Mouse (Mus musculus) left cerebral cortex, postnatal 36 days (tissue): ENCODE results near the gene Pacsin3. TPM values are rescaled to one million over a fixed set of nuclear protein-coding genes. Genes with fewer than 3 reads are reported as not detected.
"Not testable (repeated sequence)": the region's sequence is repeated elsewhere in the genome, so short reads cannot be mapped to it uniquely, and the experiment has no call there.

Source experiments
- DNase-seq, 2 experiments: peaks; one replicate each; pipeline ENCODE4 v3.0.0; 2021 to 2022; ENCODE audit warnings: low spot score in 2 of 2, mixed read lengths in 1 of 2
- intact Hi-C: fragments of 180-260 bp; cut with DNase I; formaldehyde crosslinking; loops from one replicate; pipeline ENCODE4 v1.15.1; 2025
- total RNA-seq, 2 experiments: library from RNA; stranded (reverse); gene quantifications; 2 replicates each; pipeline ENCODE4 v1.2.3; 2021

Gene Pacsin3
- total RNA-seq: 10 to 100 TPM; 40.8 to 43.2 TPM

DNA sequence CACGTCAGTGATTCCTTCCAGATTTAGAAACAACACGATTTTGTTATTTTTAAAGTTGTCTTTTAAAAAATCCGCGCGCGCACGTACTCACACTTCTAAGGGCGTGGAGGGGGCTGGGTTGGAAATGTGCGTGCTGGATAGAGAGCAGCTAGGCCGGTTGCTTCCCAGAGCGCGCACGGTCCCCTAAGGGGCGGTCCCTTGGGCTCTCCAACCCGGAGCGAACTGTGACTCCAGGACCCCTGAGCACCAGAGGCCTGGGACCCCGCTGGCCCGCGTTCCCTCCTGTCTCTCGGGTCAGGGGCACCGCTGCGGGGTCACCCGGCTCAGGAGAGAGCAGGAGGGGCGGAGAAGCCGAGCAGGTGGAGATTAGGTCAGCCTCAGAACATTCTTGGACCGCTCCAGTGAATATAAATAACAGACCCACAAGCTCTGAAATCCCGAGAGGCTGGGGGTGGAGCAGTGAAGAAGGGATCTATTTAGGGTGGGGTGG is at the start of gene Pacsin3:
Pacsin3 (plus strand) TSS at position 294 of the 490 bp plus-strand sequence.
- intact Hi-C loops: no loop called here
- DNase-seq: peak; percentile 49 to 72

DNA sequence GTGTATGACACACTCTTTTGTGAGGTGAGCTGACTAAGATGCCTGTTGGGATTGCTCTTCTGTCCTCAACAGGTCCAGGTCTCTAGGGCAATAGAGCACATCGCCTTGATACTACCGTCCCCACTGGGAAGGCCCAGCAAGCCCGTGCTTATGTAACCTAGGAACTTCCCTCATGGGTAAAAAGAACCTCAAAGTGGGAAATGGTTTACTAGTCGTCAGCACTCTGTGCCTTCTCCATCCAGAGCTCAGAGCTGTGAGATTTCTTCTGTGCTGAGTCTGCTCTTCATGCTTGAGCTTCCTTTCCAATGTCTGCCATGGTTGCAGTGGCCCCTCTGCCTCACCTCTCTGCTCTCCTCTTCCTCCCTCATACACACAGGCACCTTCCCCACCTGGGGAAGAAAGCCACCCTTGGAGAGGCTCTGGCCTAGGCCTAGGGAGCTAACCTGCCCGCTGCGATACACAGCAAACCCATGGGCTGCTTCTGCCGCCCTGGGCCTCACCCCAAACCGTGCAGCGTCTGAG is 49.4 kb upstream of the Pacsin3 start:
- intact Hi-C loops: no loop called here
- DNase-seq: no peak

DNA sequence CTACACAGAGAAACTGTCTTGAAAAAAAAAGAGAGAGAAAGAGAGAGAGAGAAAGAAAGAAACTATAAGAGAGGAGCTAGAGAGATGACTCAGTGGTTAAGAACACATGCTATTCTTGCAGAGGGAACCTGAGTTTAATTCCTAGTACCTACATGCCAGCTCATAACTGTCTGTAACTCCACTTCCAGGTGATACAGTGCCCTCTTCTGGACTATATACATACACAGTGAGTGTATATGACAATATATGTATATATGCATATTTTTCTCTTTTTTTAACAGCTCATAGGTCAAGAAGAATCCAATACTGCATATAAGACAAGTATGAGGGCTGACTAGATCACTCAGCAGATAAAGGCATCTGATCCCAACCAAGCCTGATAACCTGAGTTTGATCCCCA is 42.4 kb upstream of the Pacsin3 start:
- intact Hi-C loops: no loop called here

DNA sequence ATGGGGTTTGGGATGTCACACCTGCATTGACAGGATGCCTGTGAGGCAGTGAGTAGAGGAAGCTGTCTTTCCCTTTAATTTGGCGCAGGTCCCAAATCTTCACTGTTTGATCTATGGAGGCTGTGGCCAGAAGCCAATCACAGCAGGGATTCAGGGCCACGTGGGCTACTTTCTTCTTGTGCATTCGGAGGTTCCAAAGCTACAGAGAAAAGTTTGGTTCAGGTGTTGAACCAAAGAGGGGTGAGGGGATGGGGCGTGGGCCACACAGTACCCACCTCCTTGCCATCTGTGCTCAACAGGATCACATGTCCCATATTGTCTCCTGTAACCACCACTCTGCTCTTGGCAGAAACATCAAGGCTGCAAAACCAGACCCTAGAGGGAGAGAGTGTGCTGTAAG is 38.7 kb upstream of the Pacsin3 start:
- no peak for DNase-seq
- intact Hi-C loops: loop anchor here (2.0 kb wide), 1 partner anchor 14 kb away; the partner anchor contains the start of genes Acp2 and Nr1h3

More for the DNA sequence above, 42.4 kb upstream of the Pacsin3 start:
- DNase-seq: no peak

DNA sequence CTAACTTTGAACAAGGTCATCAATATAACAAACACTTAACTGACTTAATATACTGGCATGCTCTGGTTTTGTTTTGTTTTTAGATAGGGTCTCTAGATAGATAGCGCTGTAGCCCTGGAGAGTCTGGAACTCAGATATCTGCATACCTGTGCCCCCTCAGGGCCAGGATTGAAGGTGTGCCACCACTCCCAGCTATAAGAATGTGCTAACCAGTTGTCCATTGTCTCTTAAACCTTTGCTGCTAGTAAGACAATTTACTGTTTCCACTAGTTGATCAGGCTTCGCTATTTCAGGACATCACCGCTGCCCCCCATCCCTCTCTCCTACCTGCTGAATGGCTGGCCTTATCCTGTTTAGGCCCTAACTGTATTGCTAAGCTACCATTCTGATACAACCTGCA is 35.3 kb upstream of the Pacsin3 start:
- no peak for DNase-seq
- intact Hi-C loops: no loop called here

DNA sequence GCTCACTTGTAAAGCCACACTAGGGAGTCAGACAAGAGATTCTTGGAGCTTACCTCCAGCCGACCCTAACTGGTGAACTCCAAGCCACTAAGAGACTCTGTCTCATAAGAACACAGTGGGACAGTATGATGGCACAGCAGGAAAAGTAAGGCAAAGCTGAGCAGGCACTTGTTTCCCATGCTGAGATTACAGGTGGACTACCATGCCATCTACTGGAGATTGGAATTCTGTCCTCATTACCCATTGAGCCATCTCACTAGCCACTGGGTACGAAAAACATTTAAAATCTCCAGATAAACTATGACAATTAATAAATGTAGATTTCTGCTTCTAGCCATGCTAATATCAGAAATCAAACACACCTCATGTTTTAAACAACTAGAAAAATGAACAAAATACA is 32.1 kb upstream of the Pacsin3 start:
- no peak for DNase-seq
- intact Hi-C loops: no loop called here

DNA sequence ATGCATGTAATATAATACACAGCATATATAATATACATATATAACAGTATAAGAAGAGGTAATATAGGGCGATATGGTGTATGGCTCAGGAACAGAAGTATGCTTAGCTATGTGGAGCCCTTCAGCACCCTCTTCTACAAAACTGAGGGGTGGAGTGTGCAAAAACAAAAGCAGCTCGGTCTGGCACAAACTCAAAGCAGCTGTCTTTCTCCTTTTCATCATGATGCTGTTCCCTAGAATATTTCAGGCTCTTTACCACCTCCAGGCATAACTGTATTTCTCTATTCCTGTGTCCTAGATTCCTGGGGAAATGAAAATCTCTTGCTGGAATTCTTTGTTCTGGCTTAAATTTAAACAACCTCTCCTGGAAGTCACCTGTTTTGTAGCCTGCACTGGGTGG is 26.0 kb upstream of the Pacsin3 start:
- DNase-seq: peak; percentile 37 to 46
- intact Hi-C loops: no loop called here

DNA sequence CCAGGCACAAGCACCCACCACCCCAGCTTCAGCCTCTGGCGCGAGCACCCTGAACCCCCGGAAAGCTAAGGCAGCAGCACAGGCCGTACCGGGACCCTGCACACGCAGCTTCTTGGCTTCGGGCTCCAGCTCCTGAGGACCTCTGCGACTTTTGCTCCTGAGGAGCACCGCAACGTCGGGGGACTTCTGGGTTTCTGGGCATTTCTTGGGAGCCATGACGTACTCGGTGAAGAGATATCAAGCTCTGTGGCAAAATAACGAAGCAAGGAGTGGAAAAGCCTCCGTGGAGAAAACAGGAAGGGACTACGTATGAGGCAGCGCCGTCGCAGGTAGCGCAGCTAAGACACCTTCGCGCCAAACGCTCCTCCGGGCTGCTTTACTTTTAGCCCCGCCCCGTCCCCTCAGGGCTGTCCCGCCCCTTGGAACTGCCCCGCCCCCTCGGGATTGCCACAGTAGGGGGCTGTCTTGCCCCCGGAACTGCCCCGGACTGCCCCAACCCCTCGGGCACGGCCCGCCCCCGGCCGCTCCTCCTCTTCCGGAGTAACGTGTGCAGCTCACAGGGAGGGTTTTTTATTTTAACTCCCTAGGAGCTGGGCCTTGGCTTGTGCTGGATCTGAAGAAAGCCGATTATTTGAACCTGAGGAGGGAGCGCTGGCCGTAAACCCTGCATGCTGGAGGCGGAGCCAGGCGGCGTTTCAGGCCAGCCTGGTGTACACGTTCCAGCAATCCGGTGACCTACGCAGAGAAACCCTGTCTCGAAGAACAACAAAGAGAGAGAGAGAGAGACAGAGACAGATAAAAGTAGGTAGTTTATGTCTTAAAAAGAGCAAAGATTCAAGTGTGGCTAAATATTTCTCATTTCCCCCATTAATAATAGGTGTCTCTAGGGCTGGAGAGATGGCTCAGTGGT is 18.9 kb upstream of the Pacsin3 start, which contains the start of gene Ddb2:
Ddb2 (minus strand) TSS at position 382 of the 910 bp plus-strand sequence.
- peak; percentile 85 to 86 for DNase-seq

DNA sequence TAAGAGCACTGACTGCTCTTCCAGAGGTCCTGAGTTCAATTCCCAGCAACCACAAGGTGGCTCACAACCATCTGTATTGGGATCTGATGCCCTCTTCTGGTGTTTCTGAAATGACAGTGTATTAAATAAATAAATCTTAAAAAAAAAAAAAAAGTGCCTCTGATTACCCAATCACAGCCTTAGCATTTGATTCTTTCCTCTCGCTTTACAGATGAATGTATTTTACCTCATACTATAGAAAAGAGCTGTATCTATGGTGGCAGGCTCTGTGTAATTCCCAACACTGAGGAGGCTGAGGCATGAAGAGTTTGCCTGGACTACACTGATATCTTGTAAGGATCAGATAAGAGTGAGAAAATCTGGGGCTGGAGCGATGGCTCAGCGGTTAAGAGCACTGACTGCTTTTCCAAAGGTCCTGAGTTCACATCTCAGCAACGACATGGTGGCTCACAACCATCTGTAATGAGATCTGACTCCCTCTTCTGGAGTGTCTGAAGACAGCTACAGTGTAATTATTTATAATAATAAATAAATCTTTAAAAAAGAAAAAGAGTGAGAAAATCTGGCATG is 18.2 kb upstream of the Pacsin3 start:
- intact Hi-C loops: loop anchor here (2.0 to 5.0 kb wide), 2 partner anchors 35 to 55 kb away; partner anchors contain the start of genes Acp2, Madd and Nr1h3
- DNase-seq: not testable (repeated sequence)

More for the DNA sequence above, 18.9 kb upstream of the Pacsin3 start, which contains the start of gene Ddb2:
- intact Hi-C loops: loop anchor here (2.0 to 5.0 kb wide), 2 partner anchors 35 to 54 kb away; partner anchors contain the start of genes Acp2, Madd and Nr1h3

DNA sequence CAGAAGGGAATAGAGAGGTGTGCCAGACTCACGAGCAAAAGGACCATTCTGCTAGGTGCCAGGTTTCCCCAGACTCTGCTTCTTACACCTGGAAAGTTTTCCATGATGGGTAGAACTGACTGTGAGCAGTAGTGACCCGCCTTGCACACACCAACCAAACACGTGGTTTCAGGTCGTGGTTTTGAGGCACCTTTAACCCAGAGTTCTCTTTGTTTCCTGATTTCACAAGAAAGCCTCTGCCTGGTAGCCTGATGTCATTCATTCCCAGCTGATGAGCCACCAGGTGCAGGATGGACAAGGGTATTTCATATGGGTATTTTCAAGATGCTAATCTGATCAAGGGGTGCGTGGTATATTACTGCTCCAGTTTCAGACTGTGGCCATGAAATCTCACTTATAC is 13.2 kb upstream of the Pacsin3 start:
- intact Hi-C loops: no loop called here
- DNase-seq: no peak

DNA sequence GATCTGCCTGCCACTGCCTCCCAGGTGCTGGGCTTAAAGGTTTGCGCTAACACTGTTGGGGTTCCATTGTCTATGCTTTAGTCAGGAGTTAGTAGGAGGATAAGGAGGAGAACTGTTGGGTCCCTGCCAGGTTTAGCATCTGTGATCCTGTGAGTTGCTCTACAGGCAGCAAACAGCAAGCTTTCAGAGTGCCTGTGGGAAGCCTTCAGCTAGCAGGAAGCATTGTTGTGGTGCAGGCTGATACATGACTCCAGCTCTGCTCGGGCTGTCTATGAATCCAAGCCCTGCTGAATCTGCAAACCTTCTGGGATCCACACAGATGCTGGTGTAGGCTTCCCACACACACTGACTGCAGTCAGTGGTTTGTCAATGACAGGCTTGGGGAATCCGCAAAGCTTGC is 12.3 kb upstream of the Pacsin3 start:
- intact Hi-C loops: no loop called here
- DNase-seq: peak; percentile 59

DNA sequence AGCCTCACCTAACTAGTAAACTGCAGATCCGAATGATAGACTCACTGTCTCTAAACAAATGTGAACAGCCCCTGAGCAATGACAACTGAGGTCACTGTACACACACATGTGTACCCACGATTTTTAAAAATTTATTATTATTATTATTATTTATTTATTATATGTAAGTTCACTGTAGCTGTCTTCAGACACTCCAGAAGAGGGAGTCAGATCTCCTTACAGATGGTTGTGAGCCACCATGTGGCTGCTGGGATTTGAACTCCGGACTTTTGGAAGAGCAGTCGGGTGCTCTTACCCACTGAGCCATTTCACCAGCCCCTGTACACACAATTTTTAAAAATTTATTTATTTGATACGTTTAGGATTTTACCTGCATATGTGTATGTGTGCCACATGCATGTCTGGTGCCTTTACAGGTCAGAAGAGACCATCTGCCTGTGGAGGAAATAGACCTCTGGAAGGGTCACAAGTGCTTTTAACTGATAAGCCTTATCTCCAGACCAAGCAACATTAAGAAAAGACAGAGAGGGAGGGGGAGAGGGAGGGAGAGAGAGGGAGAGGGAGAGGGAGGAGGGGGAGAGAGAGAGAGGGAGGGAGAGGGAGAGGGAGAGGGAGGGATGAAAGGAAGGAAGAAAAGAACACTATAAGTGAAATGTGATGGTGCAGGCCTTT is 11.1 kb upstream of the Pacsin3 start:
- intact Hi-C loops: no loop called here
- DNase-seq: no peak

DNA sequence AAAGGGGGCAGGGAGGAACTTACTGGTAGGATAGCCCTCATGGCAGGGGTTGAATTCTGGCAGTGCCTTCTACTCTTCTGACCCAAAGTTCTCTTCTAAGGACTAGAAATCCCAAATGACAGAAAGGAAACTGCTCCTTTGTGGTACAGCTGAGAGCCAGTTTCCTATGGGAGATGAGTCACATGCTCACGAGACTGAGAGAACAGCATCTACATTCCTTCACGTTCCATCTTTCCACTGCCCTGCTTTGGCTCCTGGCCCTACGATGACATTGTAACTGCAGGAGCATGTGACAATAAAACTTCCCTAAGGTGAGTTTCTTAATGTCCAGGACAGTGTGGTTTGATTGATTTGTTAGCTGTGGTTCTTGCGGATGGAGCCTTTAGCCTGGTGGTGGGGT is 7.4 kb upstream of the Pacsin3 start:
- no peak for DNase-seq
- intact Hi-C loops: no loop called here

DNA sequence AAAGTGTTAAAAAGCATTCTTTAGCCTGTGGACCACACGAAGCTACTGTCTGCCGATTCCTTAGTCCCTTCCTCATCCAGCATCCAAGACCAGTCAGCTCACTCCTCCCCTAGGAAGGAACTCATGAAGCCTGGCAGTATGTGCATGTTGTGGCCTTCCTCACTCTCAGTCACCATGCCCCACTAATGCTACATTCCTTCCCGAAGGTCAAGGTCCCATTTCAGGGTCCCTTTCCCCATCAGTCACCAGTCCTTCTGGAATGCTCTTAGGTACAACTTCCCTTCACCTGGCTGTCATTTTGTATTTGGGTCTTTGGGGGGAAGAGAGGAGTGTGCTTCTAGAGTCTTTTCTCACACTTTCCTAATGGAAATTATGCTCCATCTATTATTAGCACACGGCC is 3.8 kb upstream of the Pacsin3 start:
- intact Hi-C loops: no loop called here
- no peak for DNase-seq

DNA sequence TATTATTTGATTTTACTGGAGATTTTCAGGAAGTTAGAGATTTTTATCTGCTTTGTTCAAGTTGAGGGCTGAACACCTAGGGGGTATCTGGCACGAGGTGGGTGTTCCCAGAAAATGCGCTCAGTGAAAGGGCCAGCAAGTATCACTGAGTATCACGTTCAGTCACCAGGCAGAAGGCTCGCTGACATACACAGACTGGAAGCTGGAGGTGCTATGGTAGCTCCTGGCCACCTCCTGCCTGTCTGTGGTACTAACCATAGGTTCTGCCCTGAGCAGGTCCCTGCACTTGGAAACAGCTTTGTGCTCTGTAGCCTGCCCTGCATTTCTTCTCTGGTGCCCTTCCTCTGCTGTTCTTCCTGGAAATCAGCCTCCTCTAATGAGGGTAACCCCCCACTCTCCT is 3.2 kb upstream of the Pacsin3 start:
- intact Hi-C loops: no loop called here
- no peak for DNase-seq

DNA sequence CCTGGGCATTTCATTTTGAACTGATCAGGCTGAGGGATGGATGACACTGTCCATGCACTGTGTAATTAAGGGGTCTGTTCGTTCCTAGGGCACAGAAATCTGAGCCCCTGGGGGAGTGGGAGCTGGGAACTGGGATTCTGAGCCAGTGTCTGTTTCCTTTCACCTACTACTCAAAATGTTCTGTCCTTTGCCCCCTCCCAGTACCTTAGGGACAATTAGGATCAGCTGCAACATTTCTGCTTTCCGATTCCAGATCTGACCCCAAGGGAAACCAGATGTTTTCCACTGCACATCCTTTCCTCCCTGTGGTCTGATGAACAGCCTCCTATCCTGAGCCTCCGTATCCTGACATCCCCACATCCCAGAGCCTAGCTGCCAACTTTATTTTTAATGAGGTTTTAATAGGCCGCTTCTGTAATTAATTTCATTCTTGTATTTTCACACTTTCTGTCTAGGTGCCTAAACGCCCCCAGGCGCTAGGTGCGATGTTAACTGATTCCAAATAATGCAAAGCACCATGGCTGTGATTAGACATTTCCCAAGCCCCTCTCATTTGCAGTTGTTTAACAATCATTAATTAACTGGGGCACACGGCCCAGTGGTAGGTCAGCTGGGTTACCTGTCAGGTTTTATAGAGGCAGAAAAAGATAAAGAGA is 901 bp upstream of the Pacsin3 start:
- DNase-seq: no peak
- intact Hi-C loops: no loop called here

DNA sequence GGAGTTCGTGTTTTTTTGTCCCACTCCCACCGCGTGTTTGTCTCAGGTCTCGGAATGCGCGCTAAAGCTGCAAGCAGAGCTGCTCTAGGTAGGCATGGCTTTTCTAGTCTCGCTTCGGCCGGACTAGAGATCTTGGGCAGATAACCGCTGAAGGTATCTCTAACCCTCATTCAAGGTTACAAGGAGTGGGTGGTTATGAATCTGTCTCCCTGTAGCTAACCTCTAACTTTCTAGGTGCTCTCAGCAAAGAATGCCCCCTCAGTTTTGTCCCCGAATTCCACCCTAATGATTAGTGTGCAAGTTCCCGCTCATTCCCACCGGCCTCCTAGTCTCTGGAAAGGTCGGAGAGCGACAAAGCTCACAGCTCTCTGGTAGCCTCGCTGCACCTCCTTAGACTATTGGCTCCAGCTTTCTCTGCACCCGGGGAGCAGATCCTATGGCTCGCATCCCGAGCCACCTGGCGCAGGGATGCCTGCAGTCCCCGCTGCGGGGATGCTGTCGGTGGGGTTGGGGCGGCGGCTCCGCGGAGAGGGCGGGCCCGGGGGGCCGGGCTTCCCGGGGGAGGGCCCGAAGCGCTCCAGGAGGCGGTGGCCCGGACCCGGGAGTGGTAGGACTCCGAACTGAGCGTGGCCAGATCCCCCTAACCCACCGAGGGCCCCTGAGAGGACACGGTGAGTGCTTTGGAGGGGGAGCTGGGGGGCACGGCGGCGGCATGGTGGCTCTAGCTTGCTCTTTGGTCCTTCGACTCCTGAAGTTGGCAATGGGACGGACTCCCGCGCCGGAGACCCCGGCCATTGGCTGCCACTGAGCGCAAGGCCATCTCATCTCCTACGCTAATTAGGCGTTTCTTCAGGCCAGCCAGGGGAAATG is 737 bp downstream of the Pacsin3 start:
- peak; percentile 58 to 73 for DNase-seq
- intact Hi-C loops: no loop called here
